Mouse (Mus musculus) ES-Bruce4 (cell line): ENCODE measurements around the gene H3f3a. TPM values are rescaled to one million over a fixed set of nuclear protein-coding genes. Genes with fewer than 3 reads are reported as not detected.

ENCODE experiments used
- H3K27ac ChIP-seq: 2 replicates; pipeline ENCODE4 v1.5.1; 2012; ENCODE audit warnings: low read length, inconsistent platforms; ENCODE audit not compliant: insufficient read depth
- H3K27me3 ChIP-seq: 2 replicates; pipeline ENCODE4 v1.6.1; 2012; ENCODE audit warnings: mild to moderate bottlenecking, low read length, inconsistent platforms; ENCODE audit not compliant: control insufficient read depth, poor library complexity, insufficient read depth, severe bottlenecking
- H3K36me3 ChIP-seq: 2 replicates; pipeline ENCODE4 v1.6.1; 2012; ENCODE audit warnings: inconsistent platforms, mild to moderate bottlenecking, low read length, moderate library complexity; ENCODE audit not compliant: control insufficient read depth, poor library complexity, insufficient read depth, severe bottlenecking
- H3K4me1 ChIP-seq: one replicate; pipeline ENCODE4 v1.8.1; 2011; ENCODE audit warnings: low read length; ENCODE audit not compliant: control insufficient read depth, insufficient read depth
- H3K4me3 ChIP-seq: 2 replicates; pipeline ENCODE4 v1.5.1; 2011; ENCODE audit warnings: low read depth, mild to moderate bottlenecking, low read length
- H3K9ac ChIP-seq: 2 replicates; pipeline ENCODE4 v1.6.1; 2012; ENCODE audit warnings: low read depth, mild to moderate bottlenecking, inconsistent platforms; ENCODE audit not compliant: poor library complexity, severe bottlenecking
- H3K9me3 ChIP-seq: replicated peaks from 2 replicates; pipeline ENCODE4 v1.6.1; 2012; ENCODE audit warnings: mild to moderate bottlenecking, low read length, inconsistent platforms; ENCODE audit not compliant: control insufficient read depth, poor library complexity, insufficient read depth, severe bottlenecking
- CTCF ChIP-seq: IDR thresholded peaks from one replicate; pipeline ENCODE4 v1.8.1; 2011; ENCODE audit warnings: low read depth, low read length
- EP300 ChIP-seq: IDR thresholded peaks from 2 replicates; pipeline ENCODE4 v1.6.1; 2011; ENCODE audit warnings: low read depth, low read length; ENCODE audit not compliant: insufficient read depth
- POLR2A ChIP-seq: IDR thresholded peaks from one replicate; pipeline ENCODE4 v1.8.1; 2011; ENCODE audit warnings: low read length; ENCODE audit not compliant: insufficient read depth
- polyA plus RNA-seq: library from polyadenylated mRNA; stranded (reverse); fragments of >200 nt; gene quantifications from 2 replicates; pipeline ENCODE4 v1.2.4, GENCODE M21; 2011; ENCODE audit warnings: low read depth; ENCODE audit not compliant: missing spikeins, insufficient read depth, insufficient read length

The H3f3a gene
- polyA plus RNA-seq, 1 experiment = 679 TPM

GRCm38 (mm10) chr1:180763307-180763706, 50.4 kb downstream of the H3f3a start:
- H3K36me3 ChIP-seq = no peaks in the 10 kb centered on the region
- H3K9me3 ChIP-seq = no peaks in the 10 kb centered on the region
- peak overlapping the region; percentile 45 for H3K4me3 ChIP-seq
- H3K27ac ChIP-seq = no peak overlapping the region
- H3K27me3 ChIP-seq = no peaks in the 10 kb centered on the region
- H3K9ac ChIP-seq = peak overlapping the region; percentile 17; the same call in 1 of the 2 replicates
- peaks cover 6% of the 10 kb centered on the region for H3K4me1 ChIP-seq
- TF ChIP-seq POLR2A (no peak), EP300 (no peak), CTCF (no peak)

GRCm38 (mm10) chr1:180762679-180763078, 51.1 kb downstream of the H3f3a start:
- H3K27me3 ChIP-seq = no peaks in the 10 kb centered on the region
- peak overlapping the region; percentile 17; the same call in 1 of the 2 replicates for H3K9ac ChIP-seq
- no peak overlapping the region for H3K27ac ChIP-seq
- peak overlapping the region; percentile 45 for H3K4me3 ChIP-seq
- TF ChIP-seq EP300 = no peak
- no peak for TF ChIP-seq POLR2A
- TF ChIP-seq CTCF = no peak
- H3K36me3 ChIP-seq = no peaks in the 10 kb centered on the region
- H3K4me1 ChIP-seq = peaks cover 6% of the 10 kb centered on the region
- H3K9me3 ChIP-seq = no peaks in the 10 kb centered on the region

- no peaks in the 10 kb centered on the region for H3K36me3 ChIP-seq
- no peaks in the 10 kb centered on the region for H3K27me3 ChIP-seq
- H3K9me3 ChIP-seq = no peaks in the 10 kb centered on the region
- TF ChIP-seq POLR2A (no peak), EP300 (0 out of 2 replicates have a peak, but pooled peaks have one; percentile 20), CTCF (no peak)
- H3K4me3 ChIP-seq = no peak overlapping the region
- peaks cover 6% of the 10 kb centered on the region for H3K4me1 ChIP-seq
- H3K27ac ChIP-seq = no peak overlapping the region
- H3K9ac ChIP-seq = no peak overlapping the region
These were observed 51.6 kb downstream of the H3f3a start for GRCm38 (mm10) chr1:180762180-180762579.

GRCm38 (mm10) chr1:180757956-180758520, 55.7 kb downstream of the H3f3a start:
- Histone ChIP-seq H3K36me3 (peaks cover 4% of the 10 kb centered on the region; the same call in 1 of the 2 replicates), H3K9ac (no peak overlapping the region), H3K4me3 (no peak overlapping the region), H3K27me3 (no peaks in the 10 kb centered on the region), H3K4me1 (peaks cover 6% of the 10 kb centered on the region), H3K27ac (no peak overlapping the region), H3K9me3 (no peaks in the 10 kb centered on the region)
- no peak for TF ChIP-seq POLR2A
- TF ChIP-seq CTCF = no peak
- no peak for TF ChIP-seq EP300

GRCm38 (mm10) chr1:180757252-180757955, 56.3 kb downstream of the H3f3a start:
- Histone ChIP-seq H3K9ac (no peak overlapping the region), H3K27ac (no peak overlapping the region), H3K4me1 (peaks cover 6% of the 10 kb centered on the region), H3K4me3 (no peak overlapping the region), H3K36me3 (peaks cover 8% of the 10 kb centered on the region), H3K27me3 (no peaks in the 10 kb centered on the region), H3K9me3 (no peaks in the 10 kb centered on the region)
- TF ChIP-seq POLR2A (no peak), EP300 (no peak), CTCF (peak; percentile 2)

- H3K4me3 ChIP-seq = no peak overlapping the region
- TF ChIP-seq EP300 (no peak), CTCF (no peak), POLR2A (no peak)
- no peaks in the 10 kb centered on the region for H3K9me3 ChIP-seq
- no peaks in the 10 kb centered on the region for H3K27me3 ChIP-seq
- H3K27ac ChIP-seq = no peak overlapping the region
- H3K36me3 ChIP-seq = peaks cover 13% of the 10 kb centered on the region
- H3K9ac ChIP-seq = no peak overlapping the region
- peaks cover 2% of the 10 kb centered on the region for H3K4me1 ChIP-seq
These were observed 57.0 kb downstream of the H3f3a start for GRCm38 (mm10) chr1:180756711-180757110.
